Mouse (Mus musculus) thymus, adult 2 months (tissue): ENCODE measurements around the gene Ubr1.

Experiments
- CTCF ChIP-seq: fragments of 200-500 bp; IDR thresholded peaks from 2 replicates; pipeline ENCODE4 v1.5.1; 2012; ENCODE audit warnings: mild to moderate bottlenecking, control low read depth, low read length, moderate library complexity, borderline replicate concordance; ENCODE audit not compliant: control insufficient read depth, poor library complexity, insufficient read depth; ENCODE audit errors: extremely low read depth
- POLR2A ChIP-seq: fragments of 200-500 bp; IDR thresholded peaks from 2 replicates; pipeline ENCODE4 v1.6.1; 2012; ENCODE audit warnings: mild to moderate bottlenecking, low read length, control low read depth, moderate library complexity; ENCODE audit not compliant: control insufficient read depth, poor library complexity, insufficient read depth; ENCODE audit errors: extremely low read depth

GRCm38 (mm10) chr2:120873192-120873591 is 97.3 kb downstream of the Ubr1 start:
- TF ChIP-seq POLR2A (no peak), CTCF (no peak)
